Mouse (Mus musculus): ENCODE results near the gene Pip5k1b. TPM values are rescaled to one million over a fixed set of nuclear protein-coding genes. Genes with fewer than 3 reads are reported as not detected.

The Pip5k1b gene
- polyA plus RNA-seq, 1 experiment from 2014 or later, result 2.1 TPM

DNA sequence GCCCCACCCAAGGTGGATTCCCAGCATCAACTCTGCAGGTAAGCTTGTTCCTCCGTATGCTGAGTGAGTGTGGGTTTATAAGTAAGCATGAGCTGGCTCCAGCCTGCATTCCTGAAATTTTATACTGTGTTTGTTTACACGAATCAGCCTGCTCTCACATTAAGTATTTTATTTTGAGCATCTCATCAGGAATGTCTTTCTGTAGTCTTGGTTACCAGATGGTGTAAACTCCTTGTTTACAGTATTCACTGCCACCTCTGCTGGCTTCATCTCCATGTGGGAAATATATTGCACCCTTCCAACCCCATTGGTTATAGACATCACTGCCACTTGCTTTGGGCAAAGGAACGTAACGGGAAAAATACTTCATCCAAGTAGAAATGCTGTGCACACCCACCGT, 262.1 kb downstream of the Pip5k1b start:
- H3K27ac ChIP-seq (replicated peaks), result no peak overlapping the region
- no peaks in the 10 kb centered on the region for H3K36me3 ChIP-seq
- 77% methylated on average over 5 of the region's 5 CpGs for WGBS
- no peaks in the 10 kb centered on the region for H3K9me3 ChIP-seq
- no peaks in the 10 kb centered on the region for H3K4me1 ChIP-seq (replicated peaks)
- H3K9ac ChIP-seq, result no peak overlapping the region
- no peak for ATAC-seq (ENCODE audit: low FRiP score, low read depth)
- no peak overlapping the region for H3K4me3 ChIP-seq
- no peak overlapping the region for H3K4me2 ChIP-seq
- H3K27me3 ChIP-seq, result no peaks in the 10 kb centered on the region

DNA sequence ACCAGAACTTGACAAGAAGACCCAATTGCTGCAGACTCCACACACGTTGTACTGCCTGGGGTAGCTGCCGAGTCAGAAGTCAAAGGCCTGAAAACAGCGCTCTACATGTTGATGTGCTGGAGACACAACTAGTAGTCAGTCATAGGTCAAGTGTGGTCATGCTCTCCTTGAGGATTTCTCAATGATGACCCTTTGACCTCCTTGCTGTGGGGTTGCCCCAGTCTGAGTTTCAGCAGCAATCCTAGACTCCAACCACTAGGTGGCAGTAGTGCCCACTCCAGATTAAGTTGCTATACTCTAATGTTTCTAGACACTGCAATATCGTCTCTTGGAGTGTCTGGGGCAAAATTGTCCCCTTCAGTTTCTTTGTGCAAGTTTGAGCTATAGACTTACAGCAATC, 271.5 kb downstream of the Pip5k1b start:
- WGBS, result 56% methylated on average over 4 of the region's 4 CpGs
- Histone ChIP-seq H3K27ac (replicated peaks) (no peak overlapping the region), H3K9ac (no peak overlapping the region)

DNA sequence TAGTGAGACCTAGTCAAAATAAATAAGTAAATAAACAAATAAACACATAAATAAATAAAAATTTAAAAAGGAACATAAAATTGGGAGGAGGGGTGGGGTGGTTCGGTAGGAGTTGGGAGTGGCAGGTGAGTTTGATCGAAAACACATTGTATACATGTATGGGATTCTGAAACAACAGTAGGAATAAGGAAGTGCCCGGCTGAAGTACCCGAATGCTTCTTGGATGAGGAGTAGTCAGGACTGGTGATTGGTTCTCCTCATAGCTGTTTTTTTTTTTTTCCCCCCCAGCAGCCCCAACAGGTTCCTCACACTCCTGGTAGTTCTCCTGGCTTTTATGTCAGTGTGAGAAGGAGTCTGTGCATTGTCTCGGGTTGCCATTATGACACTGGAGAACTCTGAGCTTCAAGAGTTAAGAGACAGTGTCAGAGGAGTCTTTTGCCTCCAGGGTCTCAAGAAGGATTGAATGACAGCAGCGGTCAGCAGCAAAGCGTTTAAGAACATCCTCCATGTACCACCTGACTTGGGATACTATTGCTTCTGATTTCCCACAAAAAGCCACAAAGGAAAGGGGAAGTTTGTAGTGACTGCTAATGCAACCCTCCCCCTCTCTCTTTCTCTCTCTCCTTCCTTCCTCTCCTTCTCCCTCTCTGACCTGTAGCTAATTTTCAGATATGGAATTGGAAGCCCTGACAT, 274.2 kb downstream of the Pip5k1b start:
- H3K4me3 ChIP-seq, result peak overlapping the region; percentile 64
- WGBS, result 64% methylated on average over 7 of the region's 7 CpGs

More for the DNA sequence above, 271.5 kb downstream of the Pip5k1b start:
- H3K27me3 ChIP-seq, result no peaks in the 10 kb centered on the region
- no peak overlapping the region for H3K4me3 ChIP-seq
- no peak for ATAC-seq (ENCODE audit: low FRiP score, low read depth)
- H3K9me3 ChIP-seq, result no peaks in the 10 kb centered on the region
- H3K4me2 ChIP-seq, result no peak overlapping the region
- H3K36me3 ChIP-seq, result no peaks in the 10 kb centered on the region
- peaks cover 7% of the 10 kb centered on the region for H3K4me1 ChIP-seq (replicated peaks)

DNA sequence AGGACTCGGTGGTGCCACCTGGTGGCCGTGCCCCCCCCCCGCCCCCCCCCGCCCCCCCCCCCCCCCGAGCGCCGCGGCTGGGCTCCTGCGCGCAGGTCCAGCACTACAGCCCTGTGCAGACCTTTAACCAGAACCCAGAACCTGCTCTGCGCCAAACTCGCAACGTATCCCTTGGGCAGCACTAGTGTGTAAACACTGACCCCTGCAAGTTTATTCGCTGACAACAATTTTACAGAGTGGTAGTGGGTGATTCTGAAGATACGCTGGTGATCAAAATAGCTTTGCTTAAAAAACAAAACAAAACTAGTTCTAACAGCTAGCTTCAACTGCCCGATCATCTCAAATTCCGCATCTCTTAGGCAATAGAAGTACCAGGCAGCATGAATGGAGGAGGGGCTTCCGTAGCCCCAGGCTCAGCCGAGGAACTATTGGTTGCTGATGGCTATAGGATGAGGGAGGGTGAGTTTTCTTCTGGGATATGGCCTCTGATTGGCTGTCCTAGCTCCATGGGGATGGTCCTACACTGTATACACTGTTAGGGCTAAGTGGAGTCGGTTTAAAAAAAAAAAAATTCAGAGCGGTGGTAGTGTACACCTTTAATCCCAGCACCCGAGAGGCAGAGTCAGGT, 275.0 kb downstream of the Pip5k1b start, which contains the start of gene Fxn:
Gene Fxn, minus strand, starts transcription at position 5 of the 628 bp plus-strand sequence.
- Histone ChIP-seq H3K36me3 (no peaks in the 10 kb centered on the region), H3K27me3 (no peaks in the 10 kb centered on the region), H3K27ac (replicated peaks) (peak within 1 kb of the TSS; percentile 90), H3K4me3 (peak within 1 kb of the TSS; percentile 64), H3K9me3 (no peaks in the 10 kb centered on the region), H3K4me2 (peak within 1 kb of the TSS; percentile 77), H3K4me1 (replicated peaks) (peaks cover 10% of the 10 kb centered on the region), H3K9ac (peak within 1 kb of the TSS; percentile 61)
- WGBS, result 1% methylated on average over 17 of the region's 22 CpGs
- peak; percentile 94 for ATAC-seq (ENCODE audit: low FRiP score, low read depth)

More for the DNA sequence above, 274.2 kb downstream of the Pip5k1b start:
- Histone ChIP-seq H3K9me3 (no peaks in the 10 kb centered on the region), H3K4me1 (replicated peaks) (peaks cover 10% of the 10 kb centered on the region), H3K4me2 (peak overlapping the region; percentile 77), H3K36me3 (no peaks in the 10 kb centered on the region), H3K27ac (replicated peaks) (no peak overlapping the region), H3K9ac (no peak overlapping the region), H3K27me3 (no peaks in the 10 kb centered on the region)
- ATAC-seq (ENCODE audit: low FRiP score, low read depth), result no peak

DNA sequence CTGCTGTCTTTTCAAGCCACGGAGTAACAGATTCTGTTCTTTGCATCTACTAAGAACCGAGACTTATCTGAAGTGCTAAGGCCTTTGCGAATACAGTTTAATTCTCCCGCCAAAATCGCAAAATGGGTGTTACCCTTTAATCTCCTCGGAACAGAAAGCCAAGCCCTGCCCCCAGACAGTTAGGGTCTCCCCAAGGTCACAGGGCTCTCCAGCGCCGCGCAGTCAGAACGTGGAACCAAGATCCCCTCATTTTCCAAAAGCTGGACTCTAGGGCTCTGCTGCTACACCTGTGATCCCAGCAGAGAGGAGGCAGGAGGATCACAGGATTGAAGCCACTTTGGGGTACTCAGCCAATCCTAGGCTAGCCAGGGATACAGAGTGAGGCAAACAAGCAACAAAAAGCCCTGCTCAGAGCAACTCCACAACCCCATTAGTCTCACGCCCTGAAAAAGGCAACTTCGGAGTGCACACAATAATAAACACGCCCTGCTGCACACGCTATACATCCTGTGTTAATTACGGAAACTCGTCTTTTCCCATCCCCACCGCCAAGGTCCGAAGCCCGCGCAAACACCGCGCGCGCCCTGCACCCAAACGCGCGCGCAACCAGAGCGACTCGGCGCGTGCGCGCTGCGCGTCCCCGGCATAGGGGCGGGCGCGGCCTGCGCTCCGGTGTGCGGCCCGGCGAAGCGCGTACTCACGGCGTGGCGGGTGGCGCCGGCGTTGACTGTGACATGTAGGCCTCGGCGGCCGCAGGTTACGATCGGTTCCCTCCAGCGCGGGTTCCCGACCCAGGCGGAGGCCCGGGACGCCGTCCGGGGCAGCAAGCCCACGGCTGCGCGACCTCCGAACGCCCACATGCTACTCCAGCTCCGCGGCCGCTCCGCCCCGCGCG, 275.7 kb downstream of the Pip5k1b start:
- Histone ChIP-seq H3K36me3 (no peaks in the 10 kb centered on the region), H3K27me3 (no peaks in the 10 kb centered on the region), H3K4me3 (peak overlapping the region; percentile 64), H3K4me2 (peak overlapping the region; percentile 77), H3K27ac (replicated peaks) (peak overlapping the region; percentile 90), H3K4me1 (replicated peaks) (peaks cover 10% of the 10 kb centered on the region), H3K9me3 (no peaks in the 10 kb centered on the region), H3K9ac (peak overlapping the region; percentile 61)
- under 1% methylated on average over 66 of the region's 78 CpGs for WGBS
- ATAC-seq (ENCODE audit: low FRiP score, low read depth), result peak; percentile 77

DNA sequence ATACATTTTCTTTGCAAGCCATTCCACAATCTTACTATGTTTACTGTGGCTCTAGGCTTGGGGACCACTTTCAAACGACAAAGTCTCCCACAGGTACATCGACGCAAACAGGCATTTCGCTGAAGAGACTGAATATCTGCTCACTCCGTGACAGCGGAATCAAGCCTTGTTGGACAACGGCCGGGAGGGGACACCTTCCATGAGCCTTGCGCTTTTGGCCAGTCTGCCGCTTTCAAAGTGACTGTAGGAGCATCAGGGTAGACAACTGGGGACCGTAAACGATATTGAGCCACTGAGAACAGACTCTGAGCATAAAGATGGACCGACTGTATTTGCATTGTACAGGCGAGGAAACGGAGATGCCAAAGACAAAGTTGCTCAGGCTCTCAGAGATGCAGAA, 276.8 kb downstream of the Pip5k1b start:
- Histone ChIP-seq H3K36me3 (no peaks in the 10 kb centered on the region), H3K4me2 (peak overlapping the region; percentile 77), H3K9me3 (no peaks in the 10 kb centered on the region), H3K9ac (no peak overlapping the region), H3K4me3 (peak overlapping the region; percentile 64; the same call in 1 of the 2 replicates), H3K27ac (replicated peaks) (no peak overlapping the region), H3K27me3 (no peaks in the 10 kb centered on the region), H3K4me1 (replicated peaks) (peaks cover 10% of the 10 kb centered on the region)
- 87% methylated on average over 15 of the region's 15 CpGs for WGBS
- no peak for ATAC-seq (ENCODE audit: low FRiP score, low read depth)

DNA sequence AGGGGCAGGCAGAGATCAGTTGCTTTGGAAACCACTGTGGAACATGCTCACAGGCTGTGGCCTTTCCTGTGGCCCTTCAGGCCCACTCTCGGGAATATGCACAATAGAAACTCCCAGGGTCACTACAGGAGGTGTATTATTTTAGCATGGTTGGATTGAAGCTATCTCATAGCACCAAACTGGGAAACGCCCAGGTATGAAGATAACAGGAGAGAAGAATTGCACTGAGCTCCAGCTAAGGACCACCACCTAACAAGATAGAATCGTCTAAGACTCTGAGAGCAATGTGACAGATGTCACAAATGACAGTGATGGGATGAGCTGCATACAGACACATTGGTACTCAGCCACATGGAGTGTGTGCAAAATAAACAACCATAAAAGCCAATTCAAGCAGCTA, 281.4 kb downstream of the Pip5k1b start:
- Histone ChIP-seq H3K27me3 (no peaks in the 10 kb centered on the region), H3K36me3 (no peaks in the 10 kb centered on the region), H3K9me3 (no peaks in the 10 kb centered on the region), H3K4me2 (no peak overlapping the region), H3K4me3 (no peak overlapping the region), H3K27ac (replicated peaks) (no peak overlapping the region), H3K4me1 (replicated peaks) (peaks cover 12% of the 10 kb centered on the region), H3K9ac (no peak overlapping the region)
- WGBS, result 68% methylated on average over 3 of the region's 3 CpGs
- ATAC-seq (ENCODE audit: low FRiP score, low read depth), result no peak

DNA sequence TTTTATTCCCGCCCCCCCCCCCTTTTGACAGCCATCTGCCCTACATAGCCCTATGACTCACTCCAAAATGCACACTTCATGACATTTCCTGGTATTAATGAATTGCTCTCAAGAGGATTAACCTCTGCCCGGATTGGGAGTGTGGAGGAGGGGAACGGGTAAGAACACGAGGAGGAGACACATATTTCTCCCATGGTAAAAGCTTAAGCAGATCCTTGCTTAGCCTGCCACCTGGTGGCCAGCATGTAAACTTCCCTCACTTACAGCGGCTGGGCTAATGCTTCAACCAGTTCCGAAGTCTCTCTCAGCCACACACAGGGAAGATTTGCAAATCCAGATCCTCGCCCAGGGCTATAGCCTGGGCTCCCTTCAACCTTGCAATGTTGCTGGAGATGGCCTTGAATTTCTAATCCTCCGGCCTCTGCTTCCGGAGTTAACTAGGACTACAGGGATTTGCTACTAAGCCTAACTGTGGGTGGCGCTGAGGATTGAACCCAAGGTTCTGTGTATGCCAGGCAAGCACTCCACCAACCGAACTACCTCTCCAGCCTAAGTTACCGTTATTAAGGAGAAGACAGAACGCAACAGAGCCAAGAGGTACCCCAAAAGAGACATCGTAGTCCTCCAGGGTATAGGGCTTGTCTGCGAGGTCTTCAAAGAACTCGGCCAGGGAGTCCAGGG, 283.8 kb downstream of the Pip5k1b start:
- WGBS, result 48% methylated on average over 16 of the region's 16 CpGs
- no peaks in the 10 kb centered on the region for H3K36me3 ChIP-seq
- H3K27me3 ChIP-seq, result no peaks in the 10 kb centered on the region
- peak; percentile 86 for ATAC-seq (ENCODE audit: low FRiP score, low read depth)
- H3K4me3 ChIP-seq, result no peak overlapping the region
- H3K27ac ChIP-seq (replicated peaks), result no peak overlapping the region
- peak overlapping the region; percentile 38 for H3K4me2 ChIP-seq
- H3K9me3 ChIP-seq, result no peaks in the 10 kb centered on the region
- peaks cover 8% of the 10 kb centered on the region for H3K4me1 ChIP-seq (replicated peaks)
- H3K9ac ChIP-seq, result no peak overlapping the region

DNA sequence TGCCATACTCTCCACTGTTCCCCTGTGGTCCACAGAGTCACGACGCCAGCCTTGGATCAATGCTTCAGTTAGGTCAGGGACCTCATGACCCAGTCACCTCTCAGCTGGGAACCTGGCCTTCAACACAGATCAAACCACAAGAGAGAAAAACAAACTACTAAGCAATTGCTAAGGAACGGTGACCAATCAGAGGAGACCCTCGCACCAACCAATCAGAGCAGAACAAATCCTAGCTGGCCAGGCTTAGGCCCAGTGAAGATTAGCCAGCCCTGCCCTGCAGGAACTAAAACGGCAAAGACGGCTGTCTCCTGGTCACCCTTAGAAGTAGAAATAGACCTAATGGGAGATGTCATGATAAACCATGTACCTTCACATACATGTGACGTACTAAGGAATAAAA, 284.3 kb downstream of the Pip5k1b start:
- no peaks in the 10 kb centered on the region for H3K36me3 ChIP-seq
- no peak overlapping the region for H3K4me3 ChIP-seq
- H3K9me3 ChIP-seq, result no peaks in the 10 kb centered on the region
- no peaks in the 10 kb centered on the region for H3K27me3 ChIP-seq
- peak; percentile 73 for ATAC-seq (ENCODE audit: low FRiP score, low read depth)
- peak overlapping the region; percentile 38 for H3K4me2 ChIP-seq
- no peak overlapping the region for H3K27ac ChIP-seq (replicated peaks)
- no peak overlapping the region for H3K9ac ChIP-seq
- peaks cover 8% of the 10 kb centered on the region for H3K4me1 ChIP-seq (replicated peaks)
- 41% methylated on average over 7 of the region's 7 CpGs for WGBS

DNA sequence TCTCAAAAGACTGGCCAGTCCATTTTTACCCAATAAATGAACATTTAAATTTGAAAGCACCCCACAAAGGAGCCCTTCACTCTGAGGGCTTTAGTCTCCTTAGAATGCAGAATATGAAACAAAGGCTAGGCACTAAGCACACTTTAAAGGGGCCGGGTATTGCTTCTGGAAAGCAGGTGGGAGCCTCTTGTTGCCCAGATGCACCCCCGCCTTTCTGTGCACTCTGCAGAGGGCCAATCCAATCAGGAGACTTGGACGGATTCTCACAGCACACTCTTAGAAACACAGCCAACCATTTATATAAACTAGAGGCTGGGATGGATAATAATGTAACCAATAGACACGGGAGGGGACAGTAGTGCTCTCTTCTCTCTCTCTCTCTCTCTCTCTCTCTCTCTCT, 287.1 kb downstream of the Pip5k1b start:
- H3K36me3 ChIP-seq, result peaks cover 4% of the 10 kb centered on the region; the same call in 1 of the 2 replicates

DNA sequence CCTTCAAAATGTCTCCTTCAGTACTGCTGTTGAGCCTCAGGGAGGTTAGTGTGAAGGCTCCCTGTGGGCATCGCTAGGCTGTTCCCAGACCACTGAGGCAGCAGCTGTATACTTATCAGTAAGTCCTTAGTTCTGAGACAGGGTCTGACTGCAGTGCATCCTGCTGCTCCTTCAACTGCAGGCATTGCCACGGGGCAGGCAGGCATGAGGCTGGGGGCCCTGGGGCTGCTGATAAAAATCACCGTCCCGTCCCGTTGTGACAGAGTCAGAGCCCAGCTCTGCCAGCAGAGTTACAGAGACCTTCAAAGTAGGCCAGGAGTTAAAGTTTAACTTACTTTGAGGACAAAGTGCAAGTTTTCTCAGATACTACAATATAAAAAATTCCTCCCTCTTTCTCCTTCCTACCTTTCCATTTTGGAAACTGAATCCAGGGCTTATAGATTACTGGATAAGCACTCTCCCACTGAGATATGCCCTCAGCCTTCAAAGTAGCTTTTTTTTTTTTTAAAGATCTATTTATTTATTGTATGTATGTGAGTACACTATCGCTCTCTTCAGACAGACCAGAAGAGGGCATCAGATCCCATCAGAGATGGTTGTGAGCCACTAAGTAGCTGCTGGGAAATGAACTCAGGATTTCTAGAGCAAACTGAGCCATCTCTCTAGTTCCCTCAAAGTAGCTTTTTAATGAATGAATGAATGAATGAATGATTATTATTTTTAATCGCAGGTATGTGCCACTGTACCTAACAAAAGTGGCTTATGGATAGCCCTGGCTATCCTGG, 289.4 kb downstream of the Pip5k1b start:
- Histone ChIP-seq H3K36me3 (peaks cover 4% of the 10 kb centered on the region; the same call in 1 of the 2 replicates), H3K9ac (no peak overlapping the region), H3K9me3 (no peaks in the 10 kb centered on the region), H3K27me3 (no peaks in the 10 kb centered on the region), H3K4me2 (no peak overlapping the region), H3K27ac (replicated peaks) (no peak overlapping the region), H3K4me1 (replicated peaks) (peaks cover 3% of the 10 kb centered on the region), H3K4me3 (no peak overlapping the region)
- no peak for ATAC-seq (ENCODE audit: low FRiP score, low read depth)
- 81% methylated on average over 7 of the region's 7 CpGs for WGBS

More for the DNA sequence above, 287.1 kb downstream of the Pip5k1b start:
- Histone ChIP-seq H3K4me1 (replicated peaks) (peaks cover 8% of the 10 kb centered on the region), H3K27me3 (no peaks in the 10 kb centered on the region), H3K4me3 (no peak overlapping the region), H3K4me2 (no peak overlapping the region), H3K9ac (no peak overlapping the region), H3K27ac (replicated peaks) (no peak overlapping the region), H3K9me3 (no peaks in the 10 kb centered on the region)
- no peak for ATAC-seq (ENCODE audit: low FRiP score, low read depth)
- 36% methylated on average over 4 of the region's 4 CpGs for WGBS
